Mouse (Mus musculus): Measurements from ENCODE around the gene Bank1. TPM values are rescaled to one million over a fixed set of nuclear protein-coding genes. Genes with fewer than 3 reads are reported as not detected.

The Bank1 gene
- polyA plus RNA-seq, 1 experiment = 0.37 TPM

DNA sequence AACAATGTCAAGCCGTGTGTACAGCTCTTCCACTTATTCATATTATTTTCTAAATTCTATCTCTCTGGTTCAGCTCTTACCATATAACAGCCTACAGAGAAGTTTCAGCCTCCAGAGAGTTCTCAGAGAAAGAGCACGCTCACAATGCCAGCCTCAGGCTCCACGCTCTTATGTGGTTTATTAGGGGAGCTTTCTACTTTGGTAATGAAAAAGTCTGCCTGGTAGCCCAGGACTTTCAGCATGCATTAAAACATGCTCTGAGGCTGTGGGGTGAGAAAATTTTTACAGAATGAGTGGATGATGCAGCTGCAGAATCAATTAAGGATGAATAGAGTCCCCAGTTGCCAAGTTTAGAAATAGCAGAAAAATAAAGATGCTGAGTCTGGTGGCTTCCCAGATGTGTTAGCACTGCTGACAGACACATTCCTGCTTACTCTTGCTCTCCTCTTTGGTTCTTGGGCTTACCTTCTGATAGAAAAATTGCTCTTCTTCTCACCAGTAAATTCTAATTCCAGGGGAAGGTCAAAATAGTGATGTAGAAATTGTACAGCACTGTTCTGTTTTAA is 139.2 kb downstream of the Bank1 start:
- Histone ChIP-seq H3K4me1 (no peaks in the 10 kb centered on the region), H3K36me3 (replicated peaks; ENCODE audit: low read length) (no peaks in the 10 kb centered on the region), H3K27me3 (replicated peaks) (no peaks in the 10 kb centered on the region), H3K9me3 (no peaks in the 10 kb centered on the region), H3K4me3 (replicated peaks) (no peak overlapping the region)
- TF ChIP-seq GATA1 (IDR thresholded peaks at IDR 0.05; ENCODE audit: borderline replicate concordance, low read length) (no peak), FLI1 (IDR thresholded peaks at IDR 0.05; ENCODE audit: low read length) (no peak)

DNA sequence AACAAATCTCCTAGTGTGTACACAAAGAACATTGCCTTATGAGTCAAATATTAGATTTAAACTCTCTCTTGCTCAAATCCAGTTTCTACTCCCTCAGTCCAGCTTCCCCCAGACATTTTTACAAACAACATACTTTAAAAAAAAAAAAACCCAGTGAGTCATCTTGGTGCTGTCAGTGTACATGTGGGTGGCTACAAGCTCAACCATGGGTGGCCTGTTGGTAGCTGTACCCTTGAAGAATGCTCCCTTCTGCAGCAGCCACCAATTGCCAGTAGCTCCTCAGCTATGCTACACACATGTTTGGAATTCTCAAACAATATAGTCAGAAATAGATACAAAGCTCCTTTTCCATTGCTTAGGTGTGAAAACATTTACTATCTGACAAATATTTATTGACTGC is 154.2 kb downstream of the Bank1 start:
- no peak overlapping the region for H3K4me3 ChIP-seq (replicated peaks)
- no peaks in the 10 kb centered on the region for H3K36me3 ChIP-seq (replicated peaks; ENCODE audit: low read length)
- no peaks in the 10 kb centered on the region for H3K27me3 ChIP-seq (replicated peaks)
- H3K9me3 ChIP-seq = no peaks in the 10 kb centered on the region
- H3K4me1 ChIP-seq = no peaks in the 10 kb centered on the region
- TF ChIP-seq GATA1 (IDR thresholded peaks at IDR 0.05; ENCODE audit: borderline replicate concordance, low read length) (no peak), FLI1 (IDR thresholded peaks at IDR 0.05; ENCODE audit: low read length) (no peak)

DNA sequence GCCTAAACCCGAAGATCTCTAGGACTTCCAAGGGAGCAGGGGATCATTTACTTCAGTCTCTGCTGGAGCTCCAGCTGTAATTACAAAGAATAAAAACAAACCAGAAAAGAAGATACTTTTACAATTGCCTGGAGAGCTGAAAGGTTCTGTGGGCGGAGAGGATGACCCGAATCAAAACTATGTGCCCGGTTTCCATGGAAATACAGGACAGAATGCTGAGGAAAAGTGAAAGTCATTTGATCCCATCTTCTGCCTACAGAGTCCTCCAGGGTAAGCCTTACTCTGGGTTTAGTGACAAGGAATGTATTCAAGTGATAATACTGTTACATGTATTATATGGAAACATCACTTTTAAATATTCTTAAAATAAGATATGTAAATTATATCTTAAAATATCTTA is 157.8 kb downstream of the Bank1 start:
- Histone ChIP-seq H3K9me3 (no peaks in the 10 kb centered on the region), H3K36me3 (replicated peaks; ENCODE audit: low read length) (no peaks in the 10 kb centered on the region), H3K4me1 (no peaks in the 10 kb centered on the region), H3K27me3 (replicated peaks) (no peaks in the 10 kb centered on the region), H3K4me3 (replicated peaks) (no peak overlapping the region)
- TF ChIP-seq FLI1 (IDR thresholded peaks at IDR 0.05; ENCODE audit: low read length) = no peak
- TF ChIP-seq GATA1 (IDR thresholded peaks at IDR 0.05; ENCODE audit: borderline replicate concordance, low read length) = no peak

DNA sequence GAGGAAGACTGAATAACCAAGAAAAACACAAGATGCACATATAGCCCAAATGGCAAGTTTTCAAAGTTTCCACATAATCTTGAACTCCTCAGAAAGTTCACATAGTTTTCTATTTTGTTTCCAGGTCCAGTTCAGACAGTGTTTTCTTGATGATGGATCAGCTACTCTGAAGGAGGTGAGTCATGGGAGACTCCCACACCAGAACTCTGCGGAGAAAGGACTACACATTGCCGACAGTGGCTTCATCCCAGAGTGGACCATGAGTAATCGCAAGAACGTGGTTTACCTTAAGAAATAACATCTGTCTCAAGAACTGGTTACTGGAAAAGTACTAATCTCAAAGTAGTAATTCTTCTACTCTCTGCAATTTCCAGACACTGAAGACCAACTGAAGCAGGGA is 159.2 kb downstream of the Bank1 start:
- H3K27me3 ChIP-seq (replicated peaks) = no peaks in the 10 kb centered on the region
- no peak for TF ChIP-seq FLI1 (IDR thresholded peaks at IDR 0.05; ENCODE audit: low read length)
- no peak for TF ChIP-seq GATA1 (IDR thresholded peaks at IDR 0.05; ENCODE audit: borderline replicate concordance, low read length)
- no peaks in the 10 kb centered on the region for H3K9me3 ChIP-seq
- no peaks in the 10 kb centered on the region for H3K36me3 ChIP-seq (replicated peaks; ENCODE audit: low read length)
- H3K4me1 ChIP-seq = no peaks in the 10 kb centered on the region
- no peak overlapping the region for H3K4me3 ChIP-seq (replicated peaks)

DNA sequence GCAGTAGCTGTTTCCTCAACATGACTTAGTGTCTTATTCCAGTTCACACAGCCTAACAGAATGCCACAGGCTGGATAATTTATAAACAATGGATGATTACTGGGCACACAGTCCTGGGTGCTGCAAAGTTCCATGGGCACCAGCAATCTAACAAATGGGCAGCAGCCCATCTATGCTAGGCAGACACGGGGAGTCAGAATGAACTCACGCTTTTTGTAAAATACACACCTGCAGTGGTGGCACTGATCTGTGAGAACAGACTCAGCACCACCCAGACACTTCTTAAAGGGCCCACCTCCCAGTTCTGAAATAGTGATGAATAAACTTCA is 159.9 kb downstream of the Bank1 start:
- TF ChIP-seq GATA1 (IDR thresholded peaks at IDR 0.05; ENCODE audit: borderline replicate concordance, low read length) (no peak), FLI1 (IDR thresholded peaks at IDR 0.05; ENCODE audit: low read length) (no peak)
- H3K4me3 ChIP-seq (replicated peaks) = no peak overlapping the region
- H3K36me3 ChIP-seq (replicated peaks; ENCODE audit: low read length) = no peaks in the 10 kb centered on the region
- H3K9me3 ChIP-seq = no peaks in the 10 kb centered on the region
- no peaks in the 10 kb centered on the region for H3K27me3 ChIP-seq (replicated peaks)
- H3K4me1 ChIP-seq = no peaks in the 10 kb centered on the region

DNA sequence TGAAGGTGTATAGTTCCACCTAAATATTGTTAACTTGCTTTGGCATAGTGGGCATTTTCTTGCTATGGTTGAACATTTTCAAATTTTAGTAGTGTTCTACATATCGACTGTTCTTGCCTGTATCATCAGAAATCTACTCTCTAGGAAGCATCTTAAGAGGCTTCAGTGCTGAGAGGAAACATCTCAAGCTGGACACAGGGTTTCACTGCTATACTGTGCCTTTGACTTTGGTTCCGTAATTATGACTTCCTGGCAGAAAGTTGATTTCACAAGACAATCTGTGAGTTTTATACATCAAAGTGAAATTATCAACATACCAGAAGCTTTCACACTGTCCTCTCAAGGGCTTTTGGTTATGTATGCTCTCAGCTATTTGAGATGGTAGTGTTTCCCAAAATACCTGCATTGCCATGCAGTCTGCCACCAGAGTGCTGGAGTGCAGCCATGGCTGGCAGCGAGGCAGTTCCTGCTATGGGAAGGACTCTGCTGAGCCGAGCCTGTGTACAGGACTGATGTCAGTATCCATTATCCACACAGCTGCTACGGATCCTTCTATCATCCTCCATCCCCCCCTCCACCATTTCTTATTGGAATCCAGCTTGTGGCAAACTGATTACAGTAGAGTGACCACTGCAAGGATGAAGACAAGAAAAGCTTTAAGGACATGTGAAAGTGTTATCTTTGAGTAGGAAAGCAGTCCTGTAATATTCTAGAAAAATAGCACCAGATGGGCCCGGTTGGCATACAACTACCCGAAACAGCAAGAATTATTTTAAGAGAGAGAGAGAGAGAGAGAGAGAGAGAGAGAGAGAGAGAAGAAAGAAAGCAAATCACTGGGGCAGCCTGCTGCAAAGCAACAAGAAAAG is 160.5 kb downstream of the Bank1 start:
- Histone ChIP-seq H3K36me3 (replicated peaks; ENCODE audit: low read length) (no peaks in the 10 kb centered on the region), H3K27me3 (replicated peaks) (no peaks in the 10 kb centered on the region), H3K9me3 (no peaks in the 10 kb centered on the region), H3K4me1 (no peaks in the 10 kb centered on the region), H3K4me3 (replicated peaks) (no peak overlapping the region)
- no peak for TF ChIP-seq FLI1 (IDR thresholded peaks at IDR 0.05; ENCODE audit: low read length)
- TF ChIP-seq GATA1 (IDR thresholded peaks at IDR 0.05; ENCODE audit: borderline replicate concordance, low read length) = no peak

DNA sequence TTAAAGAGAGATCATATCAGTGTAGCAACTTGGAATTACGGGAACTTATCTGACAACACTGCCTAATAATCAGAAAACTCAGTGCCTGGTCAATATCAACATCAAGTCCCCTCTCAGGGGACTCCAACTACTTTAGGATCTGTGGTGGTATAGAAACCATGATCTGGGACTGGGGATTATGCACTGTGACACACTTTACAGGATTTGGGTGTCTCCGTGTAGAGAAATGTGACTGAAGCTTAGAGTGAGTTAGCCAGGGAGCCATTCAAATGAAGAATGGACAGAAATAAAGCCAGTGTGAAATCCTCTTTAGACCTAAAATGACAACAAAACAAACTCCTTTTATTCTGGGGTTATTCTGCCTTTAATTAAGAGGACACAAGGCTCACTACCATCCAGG is 167.8 kb downstream of the Bank1 start:
- Histone ChIP-seq H3K36me3 (replicated peaks; ENCODE audit: low read length) (no peaks in the 10 kb centered on the region), H3K4me1 (no peaks in the 10 kb centered on the region), H3K27me3 (replicated peaks) (no peaks in the 10 kb centered on the region), H3K4me3 (replicated peaks) (no peak overlapping the region), H3K9me3 (no peaks in the 10 kb centered on the region)
- no peak for TF ChIP-seq FLI1 (IDR thresholded peaks at IDR 0.05; ENCODE audit: low read length)
- no peak for TF ChIP-seq GATA1 (IDR thresholded peaks at IDR 0.05; ENCODE audit: borderline replicate concordance, low read length)

DNA sequence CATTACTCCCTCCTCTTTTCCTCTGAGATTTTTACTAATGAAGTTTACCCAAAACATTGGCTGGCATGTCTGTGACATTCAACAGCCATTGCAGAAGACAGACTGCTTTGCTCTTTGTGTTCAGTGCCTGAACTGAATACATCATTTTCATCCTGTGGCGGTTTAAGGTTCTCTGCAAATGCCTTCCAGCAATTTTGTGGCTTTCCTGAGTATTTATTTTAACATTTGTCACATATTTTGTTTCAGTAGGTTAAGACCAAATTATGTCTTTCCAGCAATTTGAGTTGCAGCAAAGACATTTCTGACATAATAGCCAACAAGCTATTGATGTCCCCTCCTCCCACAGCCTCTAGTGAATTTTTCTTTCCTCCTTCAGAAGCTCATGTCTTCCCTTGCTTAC is 170.3 kb downstream of the Bank1 start:
- Histone ChIP-seq H3K27me3 (replicated peaks) (no peaks in the 10 kb centered on the region), H3K4me3 (replicated peaks) (no peak overlapping the region), H3K9me3 (no peaks in the 10 kb centered on the region), H3K36me3 (replicated peaks; ENCODE audit: low read length) (no peaks in the 10 kb centered on the region), H3K4me1 (no peaks in the 10 kb centered on the region)
- TF ChIP-seq GATA1 (IDR thresholded peaks at IDR 0.05; ENCODE audit: borderline replicate concordance, low read length) = no peak
- TF ChIP-seq FLI1 (IDR thresholded peaks at IDR 0.05; ENCODE audit: low read length) = no peak

DNA sequence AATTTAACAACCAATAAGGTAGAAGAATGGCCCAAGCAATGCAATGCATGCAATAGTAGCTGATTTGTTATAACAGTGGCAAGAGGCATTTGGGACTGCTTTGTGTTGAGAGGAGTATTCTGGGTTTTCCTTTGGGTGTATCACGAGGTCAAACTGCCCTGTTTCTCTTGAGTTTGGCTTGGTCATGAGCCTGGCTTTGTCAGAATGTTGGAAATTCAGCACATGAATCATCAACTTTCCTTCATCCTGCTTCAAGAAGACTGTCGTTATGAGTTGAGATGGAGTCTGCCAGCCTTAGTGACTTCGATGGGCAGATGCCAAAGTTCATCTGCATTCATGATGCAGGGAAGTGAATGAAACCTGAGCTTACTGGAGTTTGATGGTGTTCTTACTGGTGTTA is 175.0 kb downstream of the Bank1 start:
- Histone ChIP-seq H3K27me3 (replicated peaks) (no peaks in the 10 kb centered on the region), H3K9me3 (no peaks in the 10 kb centered on the region), H3K4me1 (no peaks in the 10 kb centered on the region), H3K36me3 (replicated peaks; ENCODE audit: low read length) (no peaks in the 10 kb centered on the region), H3K4me3 (replicated peaks) (no peak overlapping the region)
- TF ChIP-seq GATA1 (IDR thresholded peaks at IDR 0.05; ENCODE audit: borderline replicate concordance, low read length) = no peak
- no peak for TF ChIP-seq FLI1 (IDR thresholded peaks at IDR 0.05; ENCODE audit: low read length)

DNA sequence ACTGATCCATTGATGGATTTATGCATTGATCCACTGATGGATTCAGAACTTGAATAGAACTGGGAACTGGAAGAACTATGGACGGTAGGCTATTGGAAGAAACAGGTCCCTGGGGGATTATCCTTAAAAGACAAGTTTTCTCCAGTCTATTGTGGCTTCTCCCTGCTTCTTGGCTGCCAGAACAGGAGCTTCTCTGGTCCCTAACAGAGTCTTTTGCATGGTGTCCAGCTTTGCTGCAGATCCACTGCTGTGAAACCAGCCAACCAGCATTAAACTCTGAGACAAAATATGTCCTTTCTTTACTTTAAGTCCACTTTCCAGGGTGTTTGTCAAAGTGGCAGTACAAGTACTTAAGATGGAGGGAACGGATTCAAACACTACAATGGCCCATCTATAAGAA is 178.7 kb downstream of the Bank1 start:
- TF ChIP-seq GATA1 (IDR thresholded peaks at IDR 0.05; ENCODE audit: borderline replicate concordance, low read length) = no peak
- no peak for TF ChIP-seq FLI1 (IDR thresholded peaks at IDR 0.05; ENCODE audit: low read length)
- Histone ChIP-seq H3K4me1 (no peaks in the 10 kb centered on the region), H3K9me3 (no peaks in the 10 kb centered on the region), H3K27me3 (replicated peaks) (no peaks in the 10 kb centered on the region), H3K4me3 (replicated peaks) (no peak overlapping the region), H3K36me3 (replicated peaks; ENCODE audit: low read length) (no peaks in the 10 kb centered on the region)
